Mouse (Mus musculus) gastrocnemius, postnatal 25 days (tissue): ENCODE data around the gene Adamtsl1. TPM values are rescaled to one million over a fixed set of nuclear protein-coding genes. Genes with fewer than 3 reads are reported as not detected.

Experiments used
- DNase-seq: peaks from one replicate; pipeline ENCODE4 v3.0.0; 2022
- total RNA-seq, 2 experiments: library from RNA; stranded (reverse); gene quantifications; 1 replicate in 1 of 2; 2 replicates in 1 of 2; pipeline ENCODE4 v1.2.3; 2021

Gene Adamtsl1
- total RNA-seq, 2 experiments from 2014 or later = 6.0 to 9.7 TPM

DNA sequence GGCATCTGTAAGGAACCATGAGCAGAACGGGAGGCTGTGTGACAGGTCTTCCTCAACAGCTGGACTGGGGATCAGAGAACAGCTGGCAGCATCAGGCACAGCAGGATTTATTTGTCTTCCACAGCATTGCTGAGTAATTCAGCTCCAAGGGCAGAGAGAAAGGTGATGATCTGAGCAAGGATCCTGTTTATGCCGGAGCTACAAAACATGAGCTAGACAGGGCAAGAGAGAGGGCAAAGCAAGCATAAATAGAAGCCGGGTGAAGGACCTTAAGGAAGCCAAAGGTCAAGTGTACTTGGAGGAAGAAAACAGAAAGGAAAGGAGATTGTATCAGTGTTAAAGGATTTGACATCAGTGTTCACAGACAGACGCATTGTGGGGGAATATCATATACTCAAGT is 158.3 kb downstream of the Adamtsl1 start:
- no peak for DNase-seq

DNA sequence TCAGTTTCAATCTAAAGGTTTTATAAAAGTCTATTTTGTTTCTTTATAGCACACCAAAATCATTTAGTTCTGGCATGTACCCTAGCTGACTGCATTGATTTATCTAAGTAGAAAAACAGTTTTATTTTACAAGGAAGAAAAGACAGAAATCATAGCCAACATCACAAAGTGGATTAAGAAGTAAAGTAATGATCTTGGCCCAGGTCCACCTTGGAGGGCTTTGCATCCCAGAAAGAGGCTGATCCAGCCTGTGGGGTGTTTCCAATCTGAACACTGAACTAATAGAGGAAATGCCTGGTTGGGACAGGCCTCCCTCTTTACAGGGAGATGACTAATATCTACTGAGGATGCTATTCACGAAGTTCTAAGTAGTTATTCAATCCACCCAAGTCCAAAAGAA is 163.6 kb downstream of the Adamtsl1 start:
- no peak for DNase-seq

DNA sequence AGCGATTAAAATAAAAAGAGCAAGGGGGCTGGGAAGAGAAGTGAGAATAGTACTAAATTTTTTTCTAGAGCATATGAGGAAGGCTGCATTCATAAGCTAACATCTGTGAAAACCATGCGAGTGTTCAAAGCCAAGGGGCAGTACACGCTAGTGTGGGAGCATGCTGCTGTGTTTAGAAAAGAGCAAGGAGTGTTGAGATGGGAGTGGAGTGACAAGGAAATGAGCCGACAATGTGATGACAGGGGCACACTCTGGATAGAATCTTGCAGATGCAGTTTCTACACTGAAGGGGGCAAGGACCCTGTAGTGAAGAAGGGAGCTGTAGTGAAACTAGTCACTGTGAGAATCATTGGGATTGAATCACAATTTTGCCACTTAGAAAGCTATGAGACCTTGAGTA is 172.2 kb downstream of the Adamtsl1 start:
- no peak for DNase-seq

DNA sequence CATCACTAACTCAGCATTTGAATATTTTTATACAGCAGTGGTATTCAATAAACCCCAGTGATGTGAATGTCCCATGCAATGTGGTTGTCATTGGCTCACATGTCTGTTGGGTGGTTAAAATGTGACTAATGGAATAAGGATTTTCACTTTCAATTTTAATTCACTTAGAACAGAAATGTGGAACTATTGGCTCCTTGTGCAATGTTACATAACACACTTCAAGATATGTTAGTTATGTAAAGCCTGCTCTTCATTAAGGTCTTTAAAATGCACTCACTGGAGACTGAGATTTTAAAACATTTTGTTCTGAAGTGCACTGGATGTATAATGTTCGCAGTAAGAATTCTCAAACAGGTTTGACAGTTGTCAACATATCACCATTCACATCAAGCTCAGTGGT is 181.3 kb downstream of the Adamtsl1 start:
- no peak for DNase-seq

DNA sequence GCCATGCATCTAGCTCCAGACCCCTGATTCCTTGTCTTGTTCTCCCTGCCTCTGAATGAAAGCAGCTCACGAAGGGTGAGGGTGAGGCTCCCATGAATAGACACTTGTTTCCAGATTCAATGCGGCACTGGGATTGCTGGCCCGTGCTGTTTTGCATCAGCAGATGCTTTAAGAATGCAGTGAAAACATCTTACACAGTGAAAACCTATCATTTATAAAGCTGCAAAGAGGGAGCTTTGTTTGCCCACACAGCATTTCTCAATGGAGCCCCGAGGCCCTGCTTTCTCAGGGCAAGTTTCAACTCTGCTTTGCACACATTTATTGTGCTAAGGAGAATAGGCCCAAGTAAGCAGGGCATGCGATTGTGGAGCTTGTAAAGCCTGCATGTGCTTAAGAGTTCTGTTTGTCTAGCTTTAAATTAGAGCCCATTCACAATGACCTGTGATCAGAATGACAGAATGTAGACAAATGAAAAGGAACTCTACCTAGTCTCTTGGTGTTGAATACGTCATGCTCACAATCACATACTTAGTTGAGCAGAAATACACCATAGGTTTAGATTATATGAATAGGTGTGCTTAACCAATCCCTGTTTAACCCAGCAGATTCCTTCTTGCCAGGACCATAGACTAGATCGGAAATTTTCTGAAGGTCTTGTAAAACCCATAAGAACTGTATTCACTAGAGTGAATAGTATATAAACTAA is 193.5 kb downstream of the Adamtsl1 start:
- no peak for DNase-seq

DNA sequence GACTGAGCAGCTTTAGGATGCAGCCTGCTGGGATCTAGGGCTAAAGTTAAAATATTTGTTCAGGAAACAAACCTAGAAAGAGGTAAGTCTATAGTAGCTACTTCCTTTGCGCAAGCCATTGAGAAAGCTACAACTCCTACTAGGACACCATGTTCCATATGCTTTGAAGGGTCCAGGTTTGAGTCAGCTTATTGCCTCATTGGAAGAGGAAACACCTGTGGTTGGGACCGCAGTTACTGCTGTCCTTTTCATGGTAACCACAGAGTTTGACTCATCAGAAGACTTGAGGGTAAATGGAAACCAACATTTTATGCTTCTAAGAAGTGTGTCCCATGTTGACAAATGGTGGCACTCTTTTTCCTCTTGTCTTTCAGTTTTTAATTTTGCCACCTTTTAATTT is 195.7 kb downstream of the Adamtsl1 start:
- DNase-seq = no peak

DNA sequence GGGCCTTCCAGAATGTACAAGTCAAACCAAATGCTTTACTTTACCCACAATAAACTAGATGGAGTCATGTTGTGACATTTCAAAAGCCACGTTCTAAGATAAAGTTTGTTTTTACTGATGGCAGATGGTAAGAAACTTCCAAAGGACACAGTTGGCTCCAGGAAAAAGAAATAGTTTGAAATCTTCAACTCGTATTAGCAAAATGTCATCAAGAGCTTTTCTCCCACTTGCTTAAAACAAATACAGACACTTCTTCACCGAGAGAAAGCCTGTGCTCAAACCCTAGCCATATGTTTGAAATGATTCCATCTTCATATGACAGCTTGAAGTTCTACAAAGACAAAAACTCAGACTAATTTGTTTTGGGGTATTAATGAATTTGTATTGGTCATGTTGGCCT is 211.0 kb downstream of the Adamtsl1 start:
- no peak for DNase-seq

DNA sequence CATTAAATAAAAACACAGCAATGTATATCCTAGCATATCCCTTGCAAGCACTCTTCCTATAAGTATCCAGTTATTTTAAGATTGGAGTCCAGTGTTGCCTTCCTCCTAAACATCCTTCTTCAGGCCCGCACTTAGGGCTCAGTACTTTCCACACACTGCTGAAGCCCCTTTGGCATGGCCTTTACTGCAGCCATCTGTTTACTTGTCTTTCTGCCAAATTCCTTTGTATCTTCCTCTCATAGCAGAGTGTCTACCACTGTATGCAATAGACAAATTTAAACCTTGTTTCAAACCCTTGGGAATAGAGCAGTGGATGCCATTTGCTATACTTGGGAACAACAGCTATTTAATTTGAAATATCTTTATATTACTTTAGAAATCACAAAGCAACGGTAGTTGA is 213.8 kb downstream of the Adamtsl1 start:
- DNase-seq = no peak

DNA sequence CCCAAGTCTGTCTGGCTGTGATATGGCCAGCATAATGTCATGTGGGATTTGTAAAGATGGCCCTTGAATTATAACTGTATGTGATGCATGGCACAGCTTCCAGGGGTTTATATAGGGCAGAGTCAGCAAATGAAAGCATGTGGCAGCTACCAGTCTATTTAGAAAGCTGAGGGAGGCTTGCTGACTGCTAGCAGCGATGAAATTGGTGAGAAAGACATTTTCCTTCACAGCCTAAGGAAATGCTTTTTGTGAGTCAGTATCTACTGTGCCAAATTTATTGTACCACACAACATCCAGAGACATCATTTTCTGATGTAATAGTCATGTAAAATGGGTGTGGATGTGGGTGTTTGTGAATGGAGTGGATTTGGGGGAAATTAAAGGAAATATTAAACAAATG is 214.4 kb downstream of the Adamtsl1 start:
- no peak for DNase-seq

DNA sequence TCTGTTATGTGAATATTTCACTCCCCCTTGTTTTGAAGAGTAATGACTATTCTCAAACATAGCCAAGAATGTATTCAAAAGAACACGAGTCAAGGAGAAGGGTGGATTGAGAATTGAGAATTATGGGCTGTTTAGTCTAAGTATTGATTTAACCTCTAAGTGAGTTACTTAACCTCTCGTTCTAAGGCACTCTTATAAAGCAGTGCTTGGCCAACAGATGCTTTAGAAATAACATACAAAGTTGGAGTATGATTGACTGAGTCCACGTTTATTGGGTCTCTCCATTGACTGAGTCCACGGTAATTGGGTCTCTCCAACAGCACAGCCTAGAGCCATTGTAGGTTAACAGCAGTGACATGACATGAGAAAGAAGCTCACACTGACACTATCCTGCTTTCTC is 226.5 kb downstream of the Adamtsl1 start:
- DNase-seq = no peak

DNA sequence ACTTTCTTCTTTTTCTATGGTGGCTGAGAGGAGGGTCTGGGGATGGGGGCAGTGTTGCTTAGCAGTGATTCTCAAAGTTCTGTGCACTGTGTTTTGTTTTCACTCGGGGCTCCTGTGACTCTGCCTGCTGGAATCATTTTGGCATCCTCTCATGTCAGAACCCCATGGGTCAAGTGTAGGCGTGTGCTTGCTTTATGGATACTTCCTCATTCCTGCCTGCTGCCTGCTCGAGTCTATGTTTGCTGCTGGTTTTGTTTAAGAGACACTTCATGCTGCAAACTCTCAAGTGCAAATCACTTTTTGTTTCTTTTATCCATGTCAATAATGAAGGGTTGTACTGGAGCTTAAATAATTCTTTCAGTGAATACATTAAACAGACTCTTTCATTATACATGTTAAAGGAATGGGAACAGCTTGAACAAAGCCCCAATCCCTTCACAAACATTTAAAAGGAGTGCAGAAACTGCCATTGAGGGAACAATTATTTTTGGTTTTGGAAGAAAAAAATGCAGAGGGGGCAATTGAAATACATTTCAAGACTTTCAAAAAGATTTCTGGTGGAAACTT is 227.9 kb downstream of the Adamtsl1 start:
- no peak for DNase-seq

DNA sequence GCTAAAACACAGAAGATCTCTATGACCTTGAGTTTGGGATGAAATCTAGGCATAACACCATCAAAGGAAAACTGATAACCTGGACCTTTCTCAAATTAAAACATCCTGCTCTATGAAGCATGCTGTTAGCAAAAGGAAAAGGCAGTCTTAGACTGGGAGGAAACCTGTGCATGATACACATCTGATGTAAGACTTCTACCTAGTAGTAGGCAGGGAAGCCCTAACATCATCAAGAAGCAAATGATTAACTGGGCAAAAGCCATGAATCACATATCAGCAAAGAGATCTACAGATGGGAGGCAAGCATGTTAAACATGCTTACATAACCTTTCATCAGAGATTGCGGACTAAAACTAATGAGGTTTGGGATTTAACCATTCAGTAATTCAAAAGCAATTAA is 229.5 kb downstream of the Adamtsl1 start:
- no peak for DNase-seq

DNA sequence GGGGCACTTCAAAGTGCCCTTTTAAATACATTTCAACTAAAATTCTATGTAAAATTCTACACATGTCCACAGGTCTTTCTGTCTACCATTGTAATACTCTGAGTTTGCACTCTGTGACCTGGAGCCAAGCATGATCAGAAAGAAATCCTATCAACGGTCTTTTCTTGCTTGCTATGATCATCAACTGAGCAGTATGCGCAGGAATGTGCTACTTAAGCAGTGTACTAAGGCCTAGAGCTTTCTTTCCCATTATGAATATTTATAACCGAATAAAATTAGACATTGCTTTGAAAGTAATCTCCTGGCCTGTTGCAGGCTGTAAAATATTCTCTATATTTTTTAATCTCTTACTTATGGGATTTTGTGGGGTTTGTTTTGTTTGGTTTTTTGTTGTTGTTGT is 248.7 kb downstream of the Adamtsl1 start:
- DNase-seq = no peak

DNA sequence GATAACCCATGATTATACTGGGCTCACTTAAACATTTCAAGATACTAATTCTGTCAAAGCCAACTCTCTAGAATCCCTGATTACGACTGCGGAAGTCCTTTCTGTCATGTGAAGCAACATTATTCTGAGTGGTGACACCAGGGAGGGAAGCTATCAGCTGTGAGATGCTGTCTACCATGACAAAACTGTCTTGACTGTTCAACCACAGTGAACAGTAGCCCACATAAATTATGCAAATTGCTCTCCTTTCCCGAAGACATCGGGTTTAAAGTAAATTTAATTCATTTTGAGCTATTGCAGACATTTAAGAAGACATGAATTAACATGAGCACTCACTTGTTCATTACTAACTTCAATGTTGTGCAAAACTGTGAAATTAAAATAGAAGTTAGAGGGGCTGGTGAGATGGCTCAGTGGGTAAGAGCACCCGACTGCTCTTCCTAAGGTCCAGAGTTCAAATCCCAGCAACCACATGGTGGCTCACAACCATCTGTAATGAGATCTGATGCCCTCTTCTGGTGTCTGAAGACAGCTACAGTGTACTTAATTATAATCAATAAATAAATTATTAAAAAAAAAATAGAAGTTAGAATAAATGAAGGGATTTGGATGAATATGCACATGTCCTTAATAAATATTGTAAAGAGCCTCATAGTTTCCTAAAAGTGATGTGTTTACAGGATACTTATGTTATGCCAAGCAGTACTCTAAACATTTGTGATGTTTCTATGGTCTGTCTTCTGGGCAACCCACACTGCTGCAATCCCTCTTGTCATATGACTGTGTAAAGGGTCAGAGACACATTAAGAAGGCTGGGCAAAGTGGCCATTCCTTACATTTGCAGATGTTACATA is 249.4 kb downstream of the Adamtsl1 start:
- no peak for DNase-seq

DNA sequence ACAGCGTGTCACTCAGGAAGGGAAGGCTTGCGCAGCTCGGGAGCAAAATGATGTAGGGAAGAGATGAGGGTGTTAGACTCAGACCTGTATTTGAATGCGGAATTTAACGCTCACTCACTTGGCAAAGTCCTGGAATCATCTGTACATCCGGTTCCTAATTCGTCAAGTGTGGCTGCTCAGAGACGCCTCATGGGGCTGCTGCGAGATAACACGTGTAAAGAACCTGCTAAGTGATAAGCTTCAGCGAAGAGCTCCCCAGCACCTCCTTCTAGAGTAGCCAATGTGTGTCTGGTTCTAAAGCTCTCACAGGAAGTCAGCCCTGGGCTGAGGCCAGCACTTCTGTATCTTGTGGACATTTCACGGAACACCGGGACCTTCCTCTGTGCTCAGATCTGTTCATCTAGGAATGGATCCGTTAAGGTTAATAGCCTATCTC is 250.1 kb downstream of the Adamtsl1 start:
- DNase-seq = no peak

DNA sequence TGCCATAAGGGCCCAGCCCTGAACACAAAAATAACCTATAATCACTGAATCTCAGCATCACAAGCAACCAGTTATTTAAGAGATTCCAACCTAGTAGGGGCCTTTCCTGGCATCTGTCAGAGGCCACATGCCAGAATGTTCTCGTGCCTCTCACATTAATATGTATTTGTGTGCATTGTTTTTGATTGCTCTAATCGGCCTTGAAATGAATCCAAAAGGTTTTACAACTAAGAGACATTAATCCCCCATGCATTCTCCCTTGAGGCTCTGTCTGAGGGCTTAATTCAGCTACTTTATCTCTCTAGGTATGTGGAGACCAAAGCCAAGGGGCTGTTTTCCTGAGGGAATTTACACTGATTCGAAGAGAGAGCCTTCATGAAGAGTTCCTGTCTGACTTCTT is 250.5 kb downstream of the Adamtsl1 start:
- no peak for DNase-seq

DNA sequence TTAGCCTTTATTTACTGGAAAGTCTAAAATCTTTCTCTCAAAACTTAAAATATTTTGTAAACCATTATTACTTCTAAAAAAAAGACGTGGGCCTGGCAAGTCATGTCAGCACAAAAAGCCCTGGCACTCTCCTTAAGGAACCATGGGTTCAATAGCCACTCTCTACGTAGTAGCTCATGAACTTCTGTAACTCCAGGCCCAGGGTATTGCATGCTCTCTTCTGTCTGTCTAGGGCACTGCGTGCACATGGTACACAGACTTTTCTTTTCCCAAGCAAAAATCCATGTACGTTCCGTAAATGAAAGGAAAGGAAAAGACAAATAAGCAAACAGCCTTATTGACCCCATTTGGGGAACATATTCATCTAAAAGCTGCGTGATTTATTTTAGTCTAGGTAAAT is 253.7 kb downstream of the Adamtsl1 start:
- DNase-seq = no peak

DNA sequence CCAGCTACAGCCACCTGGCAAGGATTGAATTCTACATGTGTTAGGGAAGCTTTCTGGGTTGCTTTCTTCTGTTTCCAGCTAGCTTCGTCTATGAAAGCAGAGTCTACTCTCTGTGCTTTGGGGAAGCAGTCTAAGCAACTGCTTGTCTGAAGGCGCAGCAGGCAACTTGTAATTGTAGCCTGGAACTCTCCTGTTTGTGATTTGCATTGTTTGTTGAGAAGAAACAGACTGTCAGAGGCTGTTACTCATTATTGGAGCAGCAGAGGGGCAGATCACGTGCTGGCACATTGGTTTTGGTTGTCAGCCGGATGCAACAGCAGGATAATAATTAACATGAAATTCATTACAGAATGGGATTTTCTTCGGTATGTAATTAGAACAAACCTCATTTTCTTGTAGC is 254.1 kb downstream of the Adamtsl1 start:
- no peak for DNase-seq

DNA sequence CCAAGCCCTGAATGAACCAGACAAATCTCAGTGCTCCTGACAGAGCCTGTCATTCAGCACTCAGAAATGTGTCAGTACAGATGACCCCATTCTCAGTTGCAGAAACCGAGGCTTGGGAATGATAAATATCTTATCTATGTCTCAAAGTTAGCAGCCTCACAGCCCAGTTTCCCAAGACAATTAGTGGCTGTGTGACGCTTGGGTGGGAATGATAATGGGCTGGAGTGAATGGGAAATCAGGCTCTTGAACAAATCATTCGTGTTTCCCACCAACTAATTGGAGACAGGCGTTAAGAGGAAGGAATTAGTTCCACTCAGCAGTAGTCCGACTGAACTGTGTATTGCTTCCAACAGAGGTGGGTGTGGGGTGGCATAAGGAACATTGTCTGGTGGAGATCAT is 268.5 kb downstream of the Adamtsl1 start:
- DNase-seq = no peak

DNA sequence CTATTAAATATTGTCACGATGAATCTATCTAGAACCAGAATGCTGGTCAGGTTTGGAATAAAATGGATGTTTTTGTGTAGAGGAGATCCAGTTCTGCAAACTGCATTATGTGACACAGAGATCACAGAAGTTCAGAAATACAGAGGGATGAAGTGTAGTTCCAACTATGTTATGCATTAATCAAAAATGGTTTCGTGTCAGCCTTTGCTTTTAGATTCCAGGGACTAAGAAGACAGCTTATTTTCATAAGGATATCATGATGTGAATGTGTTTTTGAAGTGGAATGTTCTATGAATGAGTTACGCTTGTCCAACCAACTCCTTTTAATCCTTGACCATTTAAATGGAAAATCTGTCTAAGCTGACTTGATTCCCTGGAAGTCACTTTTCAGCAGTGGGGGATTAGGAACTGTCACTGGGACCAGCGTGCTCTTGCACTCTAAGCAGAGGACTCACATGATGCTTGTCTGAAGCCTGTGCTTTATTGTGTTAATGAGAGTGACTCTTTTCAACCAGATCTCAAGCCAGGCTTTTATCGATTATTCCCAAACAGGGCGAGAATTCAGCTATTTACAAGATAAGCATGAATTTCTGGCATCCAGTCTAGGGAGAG is 269.9 kb downstream of the Adamtsl1 start:
- DNase-seq = no peak

DNA sequence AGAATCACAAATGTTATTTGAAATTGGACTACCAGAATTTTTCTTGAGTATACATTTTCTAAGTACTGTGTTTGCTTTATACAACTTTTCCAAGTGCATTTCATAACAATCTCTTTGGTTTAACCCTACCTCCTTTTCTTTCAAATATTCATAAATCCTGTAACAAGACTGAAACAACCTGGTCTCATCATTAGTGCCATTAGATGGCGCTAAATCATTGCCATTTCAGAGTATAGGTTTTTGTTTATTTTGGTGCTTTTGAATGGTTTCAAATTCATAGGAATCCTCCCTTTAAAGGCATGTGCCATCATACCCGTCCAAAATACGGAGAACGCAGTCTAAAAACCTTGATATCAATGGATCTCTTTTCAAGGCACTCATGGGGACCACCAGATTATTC is 270.5 kb downstream of the Adamtsl1 start:
- DNase-seq = no peak

DNA sequence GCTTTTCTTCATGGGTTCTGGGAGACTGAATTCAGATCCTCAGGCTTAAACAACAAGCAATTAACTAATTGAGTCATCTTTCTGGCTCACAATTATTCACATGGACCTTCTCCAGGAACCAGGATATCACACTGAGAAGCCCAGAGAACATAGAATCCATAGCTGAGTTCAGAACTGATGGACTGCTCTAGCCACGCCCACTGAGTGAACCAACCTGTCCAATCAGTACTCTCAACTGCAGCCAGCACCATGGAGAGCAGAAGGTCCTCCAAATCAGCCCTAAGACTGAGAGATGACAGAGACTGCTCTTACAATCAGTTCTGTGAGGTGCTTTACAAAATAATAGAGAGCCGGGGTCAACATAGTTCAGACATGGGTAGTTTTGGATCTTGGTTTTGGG is 276.3 kb downstream of the Adamtsl1 start:
- DNase-seq = no peak

DNA sequence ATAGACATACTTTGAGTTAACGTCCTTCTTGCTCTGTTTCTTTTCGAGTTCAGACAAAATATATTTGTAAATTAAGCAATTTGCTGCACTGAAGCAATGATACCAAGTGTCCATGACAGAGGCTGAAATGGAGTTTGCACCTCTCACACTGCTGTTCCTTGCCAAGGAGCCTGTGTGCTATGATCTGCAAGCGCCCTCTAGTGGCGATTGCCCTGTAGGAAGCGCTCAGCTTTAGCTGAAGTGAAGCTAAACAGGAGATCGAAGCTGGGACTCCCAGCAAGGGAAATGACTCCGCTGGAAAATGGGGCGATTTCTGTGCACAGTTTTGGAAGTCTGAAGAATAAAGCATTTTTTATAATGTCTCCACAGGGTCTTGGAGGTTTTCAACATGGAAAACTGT is 287.8 kb downstream of the Adamtsl1 start:
- peak; percentile 31 for DNase-seq
